Mouse (Mus musculus) liver, embryonic 16.5 days (tissue): Measurements from ENCODE around the gene Luzp2. TPM values are rescaled to one million over a fixed set of nuclear protein-coding genes. Genes with fewer than 3 reads are reported as not detected.

Source experiments
- ATAC-seq: fragments of 200-750 bp; cut with Nextera tagmentation; 2 replicates; pipeline ENCODE4 v1.8.0; 2017; ENCODE audit warnings: low read depth, mild to moderate bottlenecking, moderate number of reproducible peaks, moderate library complexity
- H3K27ac ChIP-seq: fragments of 300-500 bp; sonication (generic); 2 replicates; pipeline ENCODE4 v1.5.1; 2014; ENCODE audit warnings: mild to moderate bottlenecking, low read length
- H3K27me3 ChIP-seq: fragments of 300-500 bp; sonication (generic); 2 replicates; pipeline ENCODE4 v1.6.1; 2014; ENCODE audit warnings: low read depth, low read length, mixed read lengths; ENCODE audit not compliant: control insufficient read depth, insufficient read depth
- H3K36me3 ChIP-seq: fragments of 300-500 bp; sonication (generic); 2 replicates; pipeline ENCODE4 v1.6.1; 2014; ENCODE audit warnings: mild to moderate bottlenecking; ENCODE audit not compliant: control insufficient read depth, insufficient read depth
- H3K4me1 ChIP-seq: fragments of 300-500 bp; sonication (generic); 2 replicates; pipeline ENCODE4 v1.6.1; 2014; ENCODE audit warnings: low read depth, low read length, mixed read lengths; ENCODE audit not compliant: control insufficient read depth
- H3K4me2 ChIP-seq: fragments of 300-500 bp; sonication (generic); 2 replicates; pipeline ENCODE4 v1.6.1; 2014; ENCODE audit warnings: low read depth, low read length, mixed read lengths
- H3K4me3 ChIP-seq: fragments of 300-500 bp; sonication (generic); 2 replicates; pipeline ENCODE4 v1.5.1; 2014; ENCODE audit warnings: low read depth, mild to moderate bottlenecking, low read length
- H3K9ac ChIP-seq: fragments of 300-500 bp; sonication (generic); 2 replicates; pipeline ENCODE4 v1.6.1; 2014; ENCODE audit warnings: low read depth, low read length
- H3K9me3 ChIP-seq: fragments of 300-500 bp; sonication (generic); replicated peaks from 2 replicates; pipeline ENCODE4 v1.6.1; 2016; ENCODE audit warnings: low read length; ENCODE audit not compliant: control insufficient read depth
- WGBS: fragments of 180-500 bp; shearing (Covaris S2); extraction: QIAGEN DNeasy Blood & Tissue Kit; methylation state at CpG from one replicate; pipeline ENCODE4 v1.1.7; 2014; ENCODE audit not compliant: insufficient replicate concordance; 5-methylcytosine and 5-hydroxymethylcytosine counted together
- polyA plus RNA-seq: library from polyadenylated mRNA; unstranded; fragments of >200 nt; fragmentation: Nextera tagmentation; extraction: Ambion mirVana; gene quantifications from 2 replicates; pipeline ENCODE4 v1.2.1, GENCODE M21; 2015

Luzp2 gene
- polyA plus RNA-seq, 1 experiment from 2014 or later, result not detected

DNA sequence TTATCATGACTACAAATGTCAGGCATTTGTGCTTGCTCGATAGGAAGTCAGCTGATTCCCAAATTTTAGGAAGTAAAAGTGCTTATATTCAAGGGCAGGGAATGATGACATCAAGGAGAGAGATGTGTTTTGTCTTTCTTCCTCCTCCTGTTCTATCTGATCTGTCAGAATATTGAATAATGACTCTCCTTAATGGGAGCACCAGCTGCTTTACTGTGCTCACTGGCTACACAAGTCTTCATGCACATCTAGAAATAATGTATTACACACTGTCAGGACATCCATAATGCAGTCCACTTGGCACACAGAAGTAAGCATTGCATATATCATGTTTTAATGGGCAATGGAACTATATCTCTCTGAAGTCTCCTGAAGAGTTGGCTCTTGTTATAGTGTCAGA lies 17.6 kb downstream of the Luzp2 start:
- Histone ChIP-seq H3K4me1 (no peaks in the 10 kb centered on the region), H3K4me2 (no peak overlapping the region), H3K4me3 (no peak overlapping the region), H3K9ac (no peak overlapping the region), H3K9me3 (no peaks in the 10 kb centered on the region), H3K27me3 (no peaks in the 10 kb centered on the region), H3K36me3 (no peaks in the 10 kb centered on the region), H3K27ac (no peak overlapping the region)
- WGBS, result 42% methylated on average over 1 of the region's 1 CpGs
- no peak for ATAC-seq

DNA sequence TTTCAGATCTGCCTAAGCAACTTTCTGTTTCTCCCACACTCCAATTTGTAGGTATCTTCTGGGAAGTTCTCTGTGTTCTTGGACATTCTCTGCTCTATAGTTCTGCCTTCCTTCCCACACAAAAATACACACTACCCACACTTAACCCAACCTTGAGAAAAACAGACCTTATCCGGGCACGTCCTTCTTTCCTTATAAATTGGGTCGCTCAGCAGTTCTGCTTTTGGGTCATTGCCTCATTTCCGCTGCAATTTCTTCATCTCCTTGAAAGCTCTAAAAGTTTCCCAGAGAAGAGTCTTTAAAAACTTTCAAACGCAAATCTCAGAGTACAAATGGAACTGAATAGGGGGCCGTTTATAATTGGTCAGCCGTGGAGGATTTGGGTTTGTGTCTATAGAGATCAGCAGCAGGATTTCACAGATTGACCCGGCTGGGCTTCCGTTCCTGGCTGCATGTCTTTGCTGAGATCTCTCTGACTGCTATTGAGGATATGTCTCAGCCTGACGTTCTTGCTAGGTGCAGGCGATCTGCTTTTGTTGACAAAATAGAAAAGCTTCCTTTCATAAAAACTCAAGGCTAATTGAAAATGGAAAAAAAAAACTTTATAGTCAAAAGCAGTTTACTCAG lies 26.0 kb downstream of the Luzp2 start:
- H3K9me3 ChIP-seq, result no peaks in the 10 kb centered on the region
- no peaks in the 10 kb centered on the region for H3K36me3 ChIP-seq
- 70% methylated on average over 11 of the region's 11 CpGs for WGBS
- no peaks in the 10 kb centered on the region for H3K27me3 ChIP-seq
- no peak overlapping the region for H3K27ac ChIP-seq
- no peaks in the 10 kb centered on the region for H3K4me1 ChIP-seq
- no peak overlapping the region for H3K9ac ChIP-seq
- H3K4me3 ChIP-seq, result no peak overlapping the region
- ATAC-seq, result no peak
- no peak overlapping the region for H3K4me2 ChIP-seq

DNA sequence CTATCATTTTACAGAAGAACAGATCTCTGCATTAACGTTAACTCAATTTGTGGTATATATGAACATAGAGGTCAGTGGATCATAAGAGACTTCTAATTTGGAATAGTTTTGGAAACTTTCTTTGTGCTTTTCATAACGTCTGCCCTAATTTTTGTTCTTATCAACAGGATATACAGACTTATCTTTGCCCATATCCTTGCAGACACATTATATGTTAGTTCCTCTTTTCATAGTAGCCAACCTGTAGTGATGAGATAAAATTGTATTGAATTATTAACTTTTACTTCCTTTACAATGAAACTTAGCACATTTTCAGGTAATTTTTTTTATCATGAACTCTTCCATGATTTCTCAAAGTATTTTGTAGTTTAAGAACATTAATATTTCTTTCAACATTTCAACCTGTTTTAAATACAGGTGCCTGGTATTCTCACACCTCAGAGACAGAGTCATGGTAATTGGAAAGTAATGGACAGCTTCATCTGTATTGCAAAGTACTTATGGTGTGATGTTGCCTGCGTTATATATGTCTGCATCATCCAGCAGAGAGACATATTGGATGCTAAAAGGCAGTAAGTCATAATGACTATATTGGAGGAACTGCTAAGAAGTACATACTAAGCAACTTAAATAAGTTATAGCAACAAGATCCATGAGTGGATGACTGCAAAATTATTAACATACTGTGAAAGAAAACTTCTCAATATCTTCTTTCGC lies 43.8 kb downstream of the Luzp2 start:
- WGBS, result 38% methylated on average over 4 of the region's 4 CpGs
- no peaks in the 10 kb centered on the region for H3K9me3 ChIP-seq
- no peak overlapping the region for H3K4me3 ChIP-seq
- H3K4me2 ChIP-seq, result no peak overlapping the region
- no peaks in the 10 kb centered on the region for H3K27me3 ChIP-seq
- H3K4me1 ChIP-seq, result no peaks in the 10 kb centered on the region
- H3K27ac ChIP-seq, result no peak overlapping the region
- H3K9ac ChIP-seq, result no peak overlapping the region
- ATAC-seq, result no peak
- no peaks in the 10 kb centered on the region for H3K36me3 ChIP-seq

DNA sequence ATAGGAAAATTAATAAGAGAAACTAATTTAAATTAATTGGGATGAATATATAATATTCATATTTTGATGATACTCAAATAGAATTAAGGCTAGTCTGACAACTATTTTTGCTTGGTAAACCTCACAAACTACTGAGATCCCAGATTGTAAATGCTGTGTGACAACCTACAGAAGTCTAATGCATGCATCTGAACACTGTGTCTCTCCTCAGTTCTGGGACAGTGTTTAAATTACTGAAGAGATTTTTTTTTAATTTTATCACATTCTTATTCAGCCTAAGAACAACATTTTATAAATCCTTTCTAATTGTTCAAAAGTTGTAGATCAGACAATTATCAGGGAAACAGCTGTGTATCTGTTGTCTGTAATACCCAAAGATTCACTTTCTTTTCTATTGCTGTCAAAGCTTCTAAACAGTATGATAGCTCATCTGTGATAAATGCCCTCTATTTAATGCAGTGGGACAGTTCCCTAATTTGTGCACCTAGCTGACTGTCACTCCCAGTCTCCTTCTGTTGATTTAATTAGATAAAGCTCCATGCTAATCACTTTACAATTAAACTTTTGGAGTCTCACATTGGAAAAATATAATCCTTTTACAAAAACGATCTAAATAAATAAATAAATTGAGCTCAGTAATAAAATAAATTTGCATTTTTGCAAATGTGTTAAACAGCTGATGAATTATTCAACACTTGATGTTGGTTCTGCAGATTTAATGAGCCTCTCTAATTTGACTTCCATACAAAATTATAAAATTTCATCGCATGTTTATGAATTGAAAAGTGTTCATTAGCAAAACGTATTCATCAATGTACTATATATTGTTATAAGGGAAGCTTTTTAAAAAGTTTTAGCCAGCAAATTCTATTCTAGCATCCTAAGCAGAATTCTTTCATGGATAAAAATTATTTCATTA lies 58.7 kb downstream of the Luzp2 start:
- WGBS, result 56% methylated on average over 3 of the region's 3 CpGs
- Histone ChIP-seq H3K4me3 (no peak overlapping the region), H3K27me3 (no peaks in the 10 kb centered on the region), H3K4me1 (no peaks in the 10 kb centered on the region), H3K9me3 (no peaks in the 10 kb centered on the region), H3K9ac (no peak overlapping the region), H3K36me3 (no peaks in the 10 kb centered on the region), H3K27ac (no peak overlapping the region), H3K4me2 (no peak overlapping the region)
- ATAC-seq, result no peak

DNA sequence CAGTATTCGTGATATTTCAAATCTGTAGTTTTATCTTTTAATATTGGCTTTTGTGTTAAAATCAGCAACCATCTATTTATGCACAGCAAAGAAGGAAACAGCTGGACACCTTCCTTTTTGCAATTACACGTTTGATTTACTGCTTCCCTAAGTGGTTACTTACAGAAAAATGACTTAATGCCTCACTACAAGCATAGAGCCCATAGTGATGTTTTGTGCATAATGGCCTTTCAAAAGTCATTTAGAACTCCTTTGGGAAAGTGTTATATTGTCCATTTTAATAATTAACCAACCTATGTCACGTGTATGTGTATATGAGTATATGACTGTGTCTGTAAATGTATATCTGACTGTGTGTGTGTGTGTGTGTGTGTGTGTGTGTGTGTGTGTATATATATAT lies 63.3 kb downstream of the Luzp2 start:
- WGBS, result 47% methylated on average over 3 of the region's 3 CpGs
- Histone ChIP-seq H3K27me3 (no peaks in the 10 kb centered on the region), H3K36me3 (no peaks in the 10 kb centered on the region), H3K27ac (no peak overlapping the region), H3K4me2 (no peak overlapping the region), H3K9me3 (no peaks in the 10 kb centered on the region), H3K9ac (no peak overlapping the region), H3K4me3 (no peak overlapping the region), H3K4me1 (no peaks in the 10 kb centered on the region)
- no peak for ATAC-seq

DNA sequence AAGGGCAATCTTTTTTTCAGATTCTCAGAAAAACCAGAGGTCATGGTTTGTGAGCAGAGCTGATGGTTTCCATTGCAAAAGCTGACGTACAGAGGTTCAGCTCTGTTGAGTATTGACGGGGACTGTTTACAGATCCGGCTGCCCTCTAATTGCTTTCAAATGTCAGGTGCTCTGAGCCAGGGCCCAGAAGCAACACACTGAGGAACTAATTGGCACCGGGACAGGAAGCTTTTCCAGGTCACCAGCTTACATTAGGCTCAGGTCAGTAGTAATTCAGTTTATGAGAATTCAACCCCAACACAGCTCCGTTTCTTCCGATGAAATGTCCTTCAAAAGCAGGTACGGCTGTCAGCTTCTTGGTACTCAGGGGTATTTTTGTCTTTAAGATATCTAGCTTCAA lies 74.7 kb downstream of the Luzp2 start:
- H3K9ac ChIP-seq, result no peak overlapping the region
- H3K27me3 ChIP-seq, result no peaks in the 10 kb centered on the region
- WGBS, result 70% methylated on average over 7 of the region's 7 CpGs
- ATAC-seq, result no peak
- no peak overlapping the region for H3K4me2 ChIP-seq
- no peak overlapping the region for H3K4me3 ChIP-seq
- no peaks in the 10 kb centered on the region for H3K9me3 ChIP-seq
- no peak overlapping the region for H3K27ac ChIP-seq
- H3K36me3 ChIP-seq, result no peaks in the 10 kb centered on the region
- H3K4me1 ChIP-seq, result no peaks in the 10 kb centered on the region

DNA sequence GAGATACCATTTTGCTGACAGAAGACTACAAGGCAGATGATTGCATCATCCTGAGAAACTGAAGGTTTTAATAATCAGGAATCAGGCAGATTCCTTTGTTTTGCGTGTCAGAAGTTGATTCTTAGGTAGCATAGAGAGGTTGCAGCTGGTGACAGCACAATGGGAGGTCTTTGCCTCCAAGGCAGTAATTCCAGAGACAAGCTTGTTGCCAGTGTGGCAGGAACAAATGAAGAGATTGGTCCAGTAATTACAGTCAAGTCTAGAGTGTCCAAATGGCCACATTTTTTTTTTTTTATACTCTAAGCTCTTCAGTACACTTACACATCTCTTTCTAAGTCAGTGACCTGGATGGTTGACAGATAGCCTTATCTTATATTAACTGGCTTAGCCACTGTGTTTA lies 78.7 kb downstream of the Luzp2 start:
- 40% methylated on average over 1 of the region's 1 CpGs for WGBS
- Histone ChIP-seq H3K36me3 (no peaks in the 10 kb centered on the region), H3K27ac (no peak overlapping the region), H3K9me3 (no peaks in the 10 kb centered on the region), H3K27me3 (no peaks in the 10 kb centered on the region), H3K4me3 (no peak overlapping the region), H3K4me2 (no peak overlapping the region), H3K4me1 (no peaks in the 10 kb centered on the region), H3K9ac (no peak overlapping the region)
- ATAC-seq, result no peak

DNA sequence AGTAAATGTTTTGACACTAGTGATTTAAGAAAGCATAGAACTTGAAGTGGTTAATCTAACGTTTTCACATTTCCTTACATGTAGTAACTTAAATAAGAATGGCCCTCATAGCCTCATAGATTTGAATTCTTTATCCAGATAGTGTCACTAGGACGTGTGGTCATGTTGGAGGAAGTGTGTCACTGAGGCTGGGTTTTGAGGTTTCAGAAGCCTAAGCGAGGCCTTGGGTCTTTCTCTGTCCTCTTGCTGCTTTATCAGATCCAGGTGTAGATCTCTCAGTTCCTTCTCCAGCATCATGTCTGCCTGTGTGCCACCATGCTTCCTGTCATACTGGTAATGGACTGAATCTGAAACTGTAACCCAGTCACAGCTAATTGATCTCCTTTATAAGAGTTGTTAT lies 86.7 kb downstream of the Luzp2 start:
- no peak overlapping the region for H3K4me2 ChIP-seq
- no peak overlapping the region for H3K27ac ChIP-seq
- H3K4me3 ChIP-seq, result no peak overlapping the region
- H3K36me3 ChIP-seq, result no peaks in the 10 kb centered on the region
- H3K27me3 ChIP-seq, result no peaks in the 10 kb centered on the region
- H3K9ac ChIP-seq, result no peak overlapping the region
- 27% methylated on average over 3 of the region's 3 CpGs for whole genome bisulfite sequencing
- ATAC-seq, result no peak
- H3K4me1 ChIP-seq, result no peaks in the 10 kb centered on the region
- no peaks in the 10 kb centered on the region for H3K9me3 ChIP-seq

DNA sequence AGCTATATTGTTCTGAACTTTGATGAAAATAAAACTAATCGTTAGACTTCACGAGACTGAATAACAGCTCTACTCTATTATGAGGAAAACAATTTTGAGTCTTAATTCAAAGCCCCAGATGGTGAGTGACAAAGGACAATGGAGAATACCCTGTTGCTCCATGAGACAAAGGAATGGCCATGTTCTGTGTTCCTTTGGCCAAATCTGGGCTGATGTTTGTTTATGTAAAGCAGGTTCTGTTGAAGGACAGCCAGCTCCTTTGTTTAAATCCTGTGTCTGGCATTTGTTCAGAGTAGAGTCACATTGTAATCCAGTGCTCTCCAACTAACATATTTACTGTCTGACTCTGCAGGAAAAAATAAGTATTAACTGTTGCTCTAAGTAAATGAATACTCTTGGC lies 121.5 kb downstream of the Luzp2 start:
- Histone ChIP-seq H3K4me1 (no peaks in the 10 kb centered on the region), H3K36me3 (no peaks in the 10 kb centered on the region), H3K4me3 (no peak overlapping the region), H3K9me3 (no peaks in the 10 kb centered on the region), H3K4me2 (no peak overlapping the region), H3K27me3 (no peaks in the 10 kb centered on the region), H3K27ac (no peak overlapping the region), H3K9ac (no peak overlapping the region)
- ATAC-seq, result no peak
- WGBS, result 68% methylated on average over 2 of the region's 2 CpGs
